In the genomic region with DNA sequence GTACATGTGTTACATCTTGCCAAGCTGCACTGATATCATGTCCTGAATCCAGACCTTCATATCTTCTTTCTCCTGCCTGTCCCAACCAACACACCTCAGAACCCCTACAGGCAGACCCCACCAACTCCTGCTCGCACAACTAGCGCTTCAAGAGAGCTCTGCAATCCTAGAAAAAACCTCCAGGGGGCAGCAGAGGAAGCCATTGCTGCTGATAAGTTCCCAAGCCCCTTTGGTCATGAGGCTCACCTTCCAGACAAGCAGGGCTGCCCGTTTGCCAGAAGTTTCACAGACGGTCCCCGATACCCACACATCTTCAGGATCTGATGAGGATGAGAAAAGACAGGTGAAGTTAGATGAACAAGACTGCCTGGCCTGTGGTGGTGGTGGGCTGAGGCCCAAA, we compare ENCODE assay signal across 8 mouse cellular contexts. TPM values are rescaled to one million over a fixed set of nuclear protein-coding genes. Genes with fewer than 3 reads are reported as not detected.
DNase-seq lines count a peak whose midpoint lies in the region; ATAC-seq and TF ChIP-seq lines count a peak whose summit lies in the region.

No protein-coding gene starts in this region.

- no peaks in the 10 kb centered on the region for H3K36me3 ChIP-seq in hindbrain, embryonic 11.5 days (ENCODE audit: control insufficient read depth, insufficient read depth, low read length)
- H3K36me3 ChIP-seq in hindbrain, embryonic 12.5 days = no peaks in the 10 kb centered on the region
- H3K36me3 ChIP-seq in hindbrain, postnatal 0 days (ENCODE audit: insufficient read depth, low read length) = no peaks in the 10 kb centered on the region
- H3K36me3 ChIP-seq in limb, embryonic 11.5 days (ENCODE audit: control insufficient read depth, insufficient read depth, low read length) = no peaks in the 10 kb centered on the region; the same call in 1 of the 2 replicates
- H3K36me3 ChIP-seq in stomach, postnatal 0 days (ENCODE audit: control insufficient read depth, insufficient read depth, low read length) = no peaks in the 10 kb centered on the region

- no peaks in the 10 kb centered on the region for H3K9me3 ChIP-seq in hindbrain, embryonic 11.5 days (ENCODE audit: control insufficient read depth, low read length)
- H3K9me3 ChIP-seq in hindbrain, embryonic 12.5 days (replicated peaks) = no peaks in the 10 kb centered on the region
- H3K9me3 ChIP-seq in hindbrain, postnatal 0 days (ENCODE audit: low read length) = no peaks in the 10 kb centered on the region
- no peaks in the 10 kb centered on the region for H3K9me3 ChIP-seq in limb, embryonic 11.5 days (ENCODE audit: control insufficient read depth, low read length)
- H3K9me3 ChIP-seq in stomach, postnatal 0 days (ENCODE audit: control insufficient read depth, low read length) = no peaks in the 10 kb centered on the region

- no peak overlapping the region for H3K4me2 ChIP-seq in hindbrain, embryonic 11.5 days (replicated peaks; ENCODE audit: low read depth, low read length)
- no peak overlapping the region for H3K4me2 ChIP-seq in hindbrain, embryonic 12.5 days (replicated peaks)
- no peak overlapping the region for H3K4me2 ChIP-seq in hindbrain, postnatal 0 days (ENCODE audit: low read depth, low read length)
- H3K4me2 ChIP-seq in limb, embryonic 11.5 days (ENCODE audit: low read depth, severe bottlenecking) = no peak overlapping the region
- no peak overlapping the region for H3K4me2 ChIP-seq in stomach, postnatal 0 days (replicated peaks; ENCODE audit: low read depth)

- H3K27ac ChIP-seq in hindbrain, embryonic 11.5 days (ENCODE audit: low read depth, low read length) = no peak overlapping the region
- no peak overlapping the region for H3K27ac ChIP-seq in hindbrain, embryonic 12.5 days
- H3K27ac ChIP-seq in hindbrain, postnatal 0 days = no peak overlapping the region
- no peak overlapping the region for H3K27ac ChIP-seq in limb, embryonic 11.5 days (replicated peaks; ENCODE audit: low read depth, low read length)
- no peak overlapping the region for H3K27ac ChIP-seq in stomach, postnatal 0 days (replicated peaks)

- ATAC-seq in hindbrain, embryonic 11.5 days (ENCODE audit: low FRiP score) = no peak
- no peak for ATAC-seq in hindbrain, embryonic 12.5 days (ENCODE audit: low FRiP score)
- ATAC-seq in hindbrain, postnatal 0 days = peak; percentile 41; the same call in 1 of the 2 replicates
- no peak for ATAC-seq in limb, embryonic 11.5 days (ENCODE audit: insufficient number of reproducible peaks, low FRiP score, low TSS enrichment, low read depth)
- peak; percentile 38; the same call in 1 of the 2 replicates for ATAC-seq in stomach, postnatal 0 days (ENCODE audit: low FRiP score, low TSS enrichment)

- H3K4me3 ChIP-seq in hindbrain, embryonic 11.5 days (ENCODE audit: low read depth, low read length) = no peak overlapping the region
- no peak overlapping the region for H3K4me3 ChIP-seq in hindbrain, embryonic 12.5 days
- H3K4me3 ChIP-seq in hindbrain, postnatal 0 days (ENCODE audit: low read length) = no peak overlapping the region
- no peak overlapping the region for H3K4me3 ChIP-seq in limb, embryonic 11.5 days (ENCODE audit: low read depth, low read length)
- H3K4me3 ChIP-seq in stomach, postnatal 0 days (ENCODE audit: low read depth, low read length) = no peak overlapping the region

- 13% methylated on average over 5 of the region's 5 CpGs for WGBS in hindbrain, embryonic 11.5 days
- WGBS in hindbrain, embryonic 12.5 days = 8% methylated on average over 5 of the region's 5 CpGs
- WGBS in hindbrain, postnatal 0 days = 3% methylated on average over 5 of the region's 5 CpGs
- 6% methylated on average over 5 of the region's 5 CpGs for WGBS in limb, embryonic 11.5 days
- 1% methylated on average over 5 of the region's 5 CpGs for WGBS in stomach, postnatal 0 days

- TF ChIP-seq POLR2A in brain, embryonic 14.5 days (IDR thresholded peaks at IDR 0.05; ENCODE audit: borderline replicate concordance, extremely low read depth, insufficient read depth, insufficient read length, poor library complexity, severe bottlenecking) = no peak

- 0 out of 2 replicates have a peak, but pooled peaks cover 3% of the 10 kb centered on the region for H3K4me1 ChIP-seq in hindbrain, embryonic 11.5 days (replicated peaks; ENCODE audit: control insufficient read depth, insufficient read depth, low read length)
- peaks cover 9% of the 10 kb centered on the region for H3K4me1 ChIP-seq in hindbrain, embryonic 12.5 days
- H3K4me1 ChIP-seq in hindbrain, postnatal 0 days (ENCODE audit: insufficient read depth, low read length) = peaks cover 7% of the 10 kb centered on the region; the same call in 1 of the 2 replicates
- peaks cover 7% of the 10 kb centered on the region; the same call in 1 of the 2 replicates for H3K4me1 ChIP-seq in limb, embryonic 11.5 days (ENCODE audit: control insufficient read depth, insufficient read depth, low read length)
- no peaks in the 10 kb centered on the region for H3K4me1 ChIP-seq in stomach, postnatal 0 days (replicated peaks; ENCODE audit: control insufficient read depth, insufficient read depth)

- no peak for TF ChIP-seq EP300 in stomach, postnatal 0 days (optimal IDR thresholded peaks at IDR 0.05)

- H3K27me3 ChIP-seq in hindbrain, embryonic 11.5 days (ENCODE audit: control insufficient read depth, insufficient read depth, low read length) = peaks cover 30% of the 10 kb centered on the region
- H3K27me3 ChIP-seq in hindbrain, embryonic 12.5 days = peaks cover 66% of the 10 kb centered on the region
- peaks cover 16% of the 10 kb centered on the region for H3K27me3 ChIP-seq in hindbrain, postnatal 0 days (ENCODE audit: insufficient read depth, low read length)
- peaks cover 32% of the 10 kb centered on the region for H3K27me3 ChIP-seq in limb, embryonic 11.5 days (ENCODE audit: control insufficient read depth, insufficient read depth, low read length)
- H3K27me3 ChIP-seq in stomach, postnatal 0 days (ENCODE audit: control insufficient read depth, insufficient read depth, low read length) = no peaks in the 10 kb centered on the region; the same call in 1 of the 2 replicates

- H3K9ac ChIP-seq in hindbrain, embryonic 11.5 days (ENCODE audit: low read depth, low read length) = no peak overlapping the region
- H3K9ac ChIP-seq in hindbrain, embryonic 12.5 days = no peak overlapping the region
- no peak overlapping the region for H3K9ac ChIP-seq in hindbrain, postnatal 0 days (replicated peaks; ENCODE audit: low read length)
- H3K9ac ChIP-seq in limb, embryonic 11.5 days (ENCODE audit: low read length) = no peak overlapping the region
- no peak overlapping the region for H3K9ac ChIP-seq in stomach, postnatal 0 days (ENCODE audit: low read length)

- peak; percentile 86 for TF ChIP-seq CTCF in brain, embryonic 14.5 days (IDR thresholded peaks at IDR 0.05; ENCODE audit: borderline replicate concordance, extremely low read depth, insufficient read depth, insufficient read length)
- TF ChIP-seq CTCF in hindbrain, postnatal 0 days (IDR thresholded peaks at IDR 0.05; ENCODE audit: low read depth) = peak; percentile 90
- TF ChIP-seq CTCF in stomach, postnatal 0 days (IDR thresholded peaks at IDR 0.05; ENCODE audit: low read depth) = peak; percentile 94

- peak; percentile 93 for DNase-seq in hindbrain, embryonic 11.5 days (ENCODE audit: low spot score)
- DNase-seq in brain, embryonic 14.5 days (ENCODE audit: low read depth) = peak; percentile 90
- DNase-seq in fibroblast of lung, adult 2 months (ENCODE audit: low read depth) = peak; percentile 44
- peak; percentile 89 for DNase-seq in hindbrain, postnatal 0 days (ENCODE audit: low spot score)
- DNase-seq in limb, embryonic 11.5 days (ENCODE audit: low spot score) = peak; percentile 93
- DNase-seq in neural tube, embryonic 10.5 days (ENCODE audit: extremely low spot score, low spot score) = peak; percentile 87
- DNase-seq in stomach, postnatal 0 days (ENCODE audit: low spot score) = peak; percentile 76

RNA-seq across cellular contexts. Expression of gene Il27ra, which starts 3.3 kb away (rescaled TPM):
- polyA plus RNA-seq in hindbrain, embryonic 11.5 days (2014; fragmentation: Nextera tagmentation; extraction: Ambion mirVana) = not detected in 2 replicates
- polyA plus RNA-seq in hindbrain, embryonic 12.5 days (2016; fragmentation: Nextera tagmentation; extraction: Ambion mirVana) = 0.14 and 0.33 TPM in 2 replicates
- 0.48 and 0.50 TPM in 2 replicates for polyA plus RNA-seq in brain, embryonic 14.5 days (2012; rRNA removed)
- total RNA-seq in hindbrain, postnatal 0 days (2014; rRNA removed) = 0.29 and 0.47 TPM in 2 replicates
- polyA plus RNA-seq in hindbrain, postnatal 0 days (2015; fragmentation: Nextera tagmentation; extraction: Ambion mirVana) = 0.29 and 0.62 TPM in 2 replicates
- polyA plus RNA-seq in limb, embryonic 11.5 days (2014; fragmentation: Nextera tagmentation; extraction: Ambion mirVana) = 0.20 and 0.27 TPM in 2 replicates
- 0.40 and 0.44 TPM in 2 replicates for polyA plus RNA-seq in stomach, postnatal 0 days (2015; fragmentation: Nextera tagmentation; extraction: Ambion mirVana)

RNA-seq across cellular contexts. Expression of gene Rln3, which starts 5.8 kb away (rescaled TPM):
- 0.48 TPM in 1 of 2 replicates, not detected in the other for polyA plus RNA-seq in hindbrain, embryonic 11.5 days (2014; fragmentation: Nextera tagmentation; extraction: Ambion mirVana)
- not detected in 2 replicates for polyA plus RNA-seq in hindbrain, embryonic 12.5 days (2016; fragmentation: Nextera tagmentation; extraction: Ambion mirVana)
- polyA plus RNA-seq in brain, embryonic 14.5 days (2012; rRNA removed) = 0.21 and 0.36 TPM in 2 replicates
- 9.0 and 18.8 TPM in 2 replicates for total RNA-seq in hindbrain, postnatal 0 days (2014; rRNA removed)
- 6.1 and 6.6 TPM in 2 replicates for polyA plus RNA-seq in hindbrain, postnatal 0 days (2015; fragmentation: Nextera tagmentation; extraction: Ambion mirVana)
- not detected in 2 replicates for polyA plus RNA-seq in limb, embryonic 11.5 days (2014; fragmentation: Nextera tagmentation; extraction: Ambion mirVana)
- 0.17 TPM in 1 of 2 replicates, not detected in the other for polyA plus RNA-seq in stomach, postnatal 0 days (2015; fragmentation: Nextera tagmentation; extraction: Ambion mirVana)

RNA-seq across cellular contexts. Expression of gene Palm3, which starts 17.8 kb away (rescaled TPM):
- 3.3 and 3.5 TPM in 2 replicates for polyA plus RNA-seq in hindbrain, embryonic 11.5 days (2014; fragmentation: Nextera tagmentation; extraction: Ambion mirVana)
- polyA plus RNA-seq in hindbrain, embryonic 12.5 days (2016; fragmentation: Nextera tagmentation; extraction: Ambion mirVana) = 8.6 and 10.9 TPM in 2 replicates
- polyA plus RNA-seq in brain, embryonic 14.5 days (2012; rRNA removed) = 1.3 and 3.7 TPM in 2 replicates
- total RNA-seq in hindbrain, postnatal 0 days (2014; rRNA removed) = 4.5 and 9.6 TPM in 2 replicates
- polyA plus RNA-seq in hindbrain, postnatal 0 days (2015; fragmentation: Nextera tagmentation; extraction: Ambion mirVana) = 8.2 and 8.8 TPM in 2 replicates
- polyA plus RNA-seq in limb, embryonic 11.5 days (2014; fragmentation: Nextera tagmentation; extraction: Ambion mirVana) = 1.1 and 2.1 TPM in 2 replicates
- 0.96 and 1.3 TPM in 2 replicates for polyA plus RNA-seq in stomach, postnatal 0 days (2015; fragmentation: Nextera tagmentation; extraction: Ambion mirVana)

RNA-seq across cellular contexts. Expression of gene Gm10643, which starts 25.9 kb away (rescaled TPM):
- 2.0 and 2.2 TPM in 2 replicates for polyA plus RNA-seq in hindbrain, embryonic 11.5 days (2014; fragmentation: Nextera tagmentation; extraction: Ambion mirVana)
- polyA plus RNA-seq in hindbrain, embryonic 12.5 days (2016; fragmentation: Nextera tagmentation; extraction: Ambion mirVana) = 2.1 and 3.0 TPM in 2 replicates
- 2.0 and 2.9 TPM in 2 replicates for polyA plus RNA-seq in brain, embryonic 14.5 days (2012; rRNA removed)
- 0.25 and 3.0 TPM in 2 replicates for total RNA-seq in hindbrain, postnatal 0 days (2014; rRNA removed)
- 1.6 and 2.4 TPM in 2 replicates for polyA plus RNA-seq in hindbrain, postnatal 0 days (2015; fragmentation: Nextera tagmentation; extraction: Ambion mirVana)
- polyA plus RNA-seq in limb, embryonic 11.5 days (2014; fragmentation: Nextera tagmentation; extraction: Ambion mirVana) = 1.2 and 1.3 TPM in 2 replicates
- polyA plus RNA-seq in stomach, postnatal 0 days (2015; fragmentation: Nextera tagmentation; extraction: Ambion mirVana) = 0.96 and 1.2 TPM in 2 replicates

RNA-seq across cellular contexts. Expression of gene 2210011C24Rik, which starts 27.1 kb away (rescaled TPM):
- polyA plus RNA-seq in hindbrain, embryonic 11.5 days (2014; fragmentation: Nextera tagmentation; extraction: Ambion mirVana) = 0.22 TPM in 1 of 2 replicates, not detected in the other
- not detected in 2 replicates for polyA plus RNA-seq in hindbrain, embryonic 12.5 days (2016; fragmentation: Nextera tagmentation; extraction: Ambion mirVana)
- polyA plus RNA-seq in brain, embryonic 14.5 days (2012; rRNA removed) = 0.07 and 0.35 TPM in 2 replicates
- 0.25 and 4.2 TPM in 2 replicates for total RNA-seq in hindbrain, postnatal 0 days (2014; rRNA removed)
- polyA plus RNA-seq in hindbrain, postnatal 0 days (2015; fragmentation: Nextera tagmentation; extraction: Ambion mirVana) = 1.2 and 1.9 TPM in 2 replicates
- polyA plus RNA-seq in limb, embryonic 11.5 days (2014; fragmentation: Nextera tagmentation; extraction: Ambion mirVana) = 0.18 and 0.35 TPM in 2 replicates
- 5.8 and 6.1 TPM in 2 replicates for polyA plus RNA-seq in stomach, postnatal 0 days (2015; fragmentation: Nextera tagmentation; extraction: Ambion mirVana)

Comparison
In these comparisons a context has a peak if more than half of its experiments do, and no peak if none do; other contexts are left out.
1. ATAC-seq: peak in hindbrain, postnatal 0 days (single experiment) and stomach, postnatal 0 days (single experiment); none in hindbrain, embryonic 11.5 days (single experiment), hindbrain, embryonic 12.5 days (single experiment) and limb, embryonic 11.5 days (single experiment).
2. Peak in every context shown above with its lines, with median percentiles within 50 percentile points of each other: DNase-seq and CTCF ChIP-seq.